ENCODE assay signal across 9 mouse cellular contexts in the genomic region with DNA sequence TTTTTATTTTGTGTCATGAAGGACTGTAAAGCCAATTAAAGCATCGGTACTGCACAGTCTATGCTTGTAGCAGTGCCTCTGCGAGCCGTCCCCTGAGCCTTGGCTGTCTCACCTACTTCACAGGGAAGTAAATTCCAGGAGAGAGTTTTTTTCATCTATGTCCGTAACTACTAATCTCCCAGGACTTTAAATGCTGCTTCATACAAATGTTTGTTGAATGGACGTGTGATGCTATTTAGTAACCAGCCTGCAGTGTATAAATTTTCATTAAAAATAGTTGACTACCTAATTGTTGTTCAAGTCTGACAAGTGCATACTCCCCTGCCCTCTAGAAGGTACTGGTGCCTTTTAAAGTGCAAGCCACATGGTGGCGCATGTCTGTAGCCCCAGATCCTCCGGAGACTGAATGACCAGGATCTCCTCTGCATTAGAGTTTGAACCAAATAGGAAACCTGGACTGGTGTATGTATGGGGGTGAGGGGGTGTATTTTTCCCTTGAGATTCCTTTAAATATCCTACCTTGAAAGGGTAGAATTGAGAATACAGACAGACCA. TPM values are rescaled to one million over a fixed set of nuclear protein-coding genes. Genes with fewer than 3 reads are reported as not detected.
A peak's percentile ranks its signal among the peaks of the same experiment; 100 is the strongest.
DNase-seq lines count a peak whose midpoint lies in the region; ATAC-seq and TF ChIP-seq lines count a peak whose summit lies in the region.
"Had no signal": no experiment of that assay in that cellular context is flagged by ENCODE, and none has a peak within 500 bp of the region (broad histone marks: within the 10 kb centered on the region; RNA-seq: fewer than 3 reads in every experiment).

No protein-coding gene starts in this region.

- H3K9ac ChIP-seq in lung, embryonic 14.5 days = no peak overlapping the region
- H3K9ac ChIP-seq: limb, embryonic 12.5 days had no signal

- no peak overlapping the region for H3K4me2 ChIP-seq in lung, embryonic 14.5 days
- H3K4me2 ChIP-seq: limb, embryonic 12.5 days had no signal

- peak; percentile 73 for ATAC-seq in frontal cortex, adult (ENCODE audit: low TSS enrichment)
- ATAC-seq in hematopoietic stem cell, adult 5-6 weeks (replicated peaks in 1 of 2; ENCODE audit: insufficient read depth in 1 of 2, low FRiP score in 2 of 2, low TSS enrichment in 1 of 2, low read depth in 1 of 2, poor library complexity in 2 of 2, severe bottlenecking in 2 of 2) = peak; percentile 62 to 67; a peak in 2 of 4 replicates
- peak; percentile 60 for ATAC-seq in lung, embryonic 14.5 days (ENCODE audit: insufficient read depth)

- 14% methylated on average over 7 of the region's 7 CpGs for WGBS in lung, embryonic 14.5 days

- TF ChIP-seq CTCF in lung, embryonic 14.5 days (IDR thresholded peaks at IDR 0.05; ENCODE audit: low read depth) = peak; percentile 72

- no peak overlapping the region for H3K27ac ChIP-seq in lung, embryonic 14.5 days (ENCODE audit: low read depth)
- H3K27ac ChIP-seq: limb, embryonic 12.5 days had no signal

- no peaks in the 10 kb centered on the region for H3K27me3 ChIP-seq in lung, embryonic 14.5 days (ENCODE audit: insufficient read depth, low read length)
- H3K27me3 ChIP-seq: limb, embryonic 12.5 days had no signal

- DNase-seq in frontal cortex, adult 2 months (ENCODE audit: extremely low spot score in 1 of 2, low spot score in 1 of 2) = no peak
- DNase-seq in 3T3-L1 (ENCODE audit: low read depth, low spot score) (peak; percentile 71), NIH3T3 (ENCODE audit: low read depth) (peak; percentile 70)
- peak; percentile 76 for DNase-seq in lung, embryonic 14.5 days
- DNase-seq in yolk sac, embryonic 10.5 days (ENCODE audit: low spot score) = no peak
- no peak for DNase-seq in urinary bladder, postnatal 10 days (ENCODE audit: low spot score)

- no peaks in the 10 kb centered on the region for H3K4me1 ChIP-seq in lung, embryonic 14.5 days (ENCODE audit: insufficient read depth)

- no peaks in the 10 kb centered on the region for H3K9me3 ChIP-seq in lung, embryonic 14.5 days (ENCODE audit: low read depth, low read length)
- H3K9me3 ChIP-seq: limb, embryonic 12.5 days had no signal

- H3K36me3 ChIP-seq in lung, embryonic 14.5 days (ENCODE audit: insufficient read depth) = no peaks in the 10 kb centered on the region
- H3K36me3 ChIP-seq: limb, embryonic 12.5 days had no signal

- H3K4me3 ChIP-seq in lung, embryonic 14.5 days (ENCODE audit: low read depth, low read length) = no peak overlapping the region
- H3K4me3 ChIP-seq: limb, embryonic 12.5 days had no signal

RNA-seq across cellular contexts. Expression of gene Igf2bp3, which starts 13.4 kb away (rescaled TPM):
- 0.06 and 0.13 TPM in 2 replicates for polyA plus RNA-seq in frontal cortex, adult 2 months (2012; rRNA removed)
- total RNA-seq in hematopoietic stem cell, adult 5-6 weeks (2017) = 0.06 and 0.25 TPM in 2 replicates
- polyA plus RNA-seq in lung, embryonic 14.5 days (2014; fragmentation: Nextera tagmentation; extraction: Ambion mirVana) = 62.4 and 67.5 TPM in 2 replicates

RNA-seq across cellular contexts. Expression of gene Tra2a, which starts 35.6 kb away (rescaled TPM):
- 122 and 139 TPM in 2 replicates for polyA plus RNA-seq in frontal cortex, adult 2 months (2012; rRNA removed)
- total RNA-seq in hematopoietic stem cell, adult 5-6 weeks (2017) = 204 and 234 TPM in 2 replicates
- polyA plus RNA-seq in lung, embryonic 14.5 days (2014; fragmentation: Nextera tagmentation; extraction: Ambion mirVana) = 47.8 and 51.6 TPM in 2 replicates

Comparison
In these comparisons a context has a peak if more than half of its experiments do, and no peak if none do; other contexts are left out.
1. DNase-seq: peak in 3T3-L1 (single experiment), NIH3T3 (single experiment) and lung, embryonic 14.5 days (single experiment); none in frontal cortex, adult 2 months (0 of 2), yolk sac, embryonic 10.5 days (single experiment) and urinary bladder, postnatal 10 days (single experiment).
2. RNA of gene Igf2bp3, which starts 13.4 kb away (polyA plus RNA-seq): 62.4 to 67.5 TPM in lung, embryonic 14.5 days; 0.06 to 0.13 TPM in frontal cortex, adult 2 months; every median in the first group is over 10 times any median in the second.
3. Peak in every context shown above with its lines, with median percentiles within 50 percentile points of each other: ATAC-seq.